Mouse (Mus musculus) limb, embryonic 13.5 days (tissue): Measurements from ENCODE around the gene Irgq. TPM values are rescaled to one million over a fixed set of nuclear protein-coding genes. Genes with fewer than 3 reads are reported as not detected.
"Not testable (repeated sequence)": the region's sequence is repeated elsewhere in the genome, so short reads cannot be mapped to it uniquely, and the experiment has no call there.

Experiments
- ATAC-seq: fragments of 200-750 bp; cut with Nextera tagmentation; 2 replicates; pipeline ENCODE4 v1.8.0; 2017; ENCODE audit warnings: low read depth, moderate number of reproducible peaks, moderate TSS enrichment; ENCODE audit not compliant: low FRiP score
- H3K27ac ChIP-seq: fragments of 300-500 bp; sonication (generic); 2 replicates; pipeline ENCODE4 v1.5.1; 2015; ENCODE audit warnings: inconsistent platforms, mild to moderate bottlenecking, moderate library complexity
- H3K27me3 ChIP-seq: fragments of 300-500 bp; sonication (generic); 2 replicates; pipeline ENCODE4 v1.6.1; 2015; ENCODE audit warnings: mild to moderate bottlenecking, inconsistent platforms
- H3K36me3 ChIP-seq: fragments of 300-500 bp; sonication (generic); 2 replicates; pipeline ENCODE4 v1.6.1; 2015; ENCODE audit warnings: inconsistent platforms, mild to moderate bottlenecking, moderate library complexity
- H3K4me1 ChIP-seq: fragments of 300-500 bp; sonication (generic); 2 replicates; pipeline ENCODE4 v1.6.1; 2015; ENCODE audit warnings: inconsistent platforms
- H3K4me2 ChIP-seq: fragments of 300-500 bp; sonication (generic); replicated peaks from 2 replicates; pipeline ENCODE4 v1.6.1; 2015; ENCODE audit warnings: inconsistent platforms, mild to moderate bottlenecking, moderate library complexity
- H3K4me3 ChIP-seq: fragments of 300-500 bp; sonication (generic); 2 replicates; pipeline ENCODE4 v1.5.1; 2015; ENCODE audit warnings: moderate library complexity, mild to moderate bottlenecking, inconsistent platforms
- H3K9ac ChIP-seq: fragments of 300-500 bp; sonication (generic); 2 replicates; pipeline ENCODE4 v1.6.1; 2015; ENCODE audit warnings: mild to moderate bottlenecking, inconsistent platforms
- H3K9me3 ChIP-seq: fragments of 300-500 bp; sonication (generic); 2 replicates; pipeline ENCODE4 v1.6.1; 2016; ENCODE audit warnings: inconsistent platforms
- WGBS: fragments of 180-500 bp; shearing (Covaris S2); methylation state at CpG from one replicate; pipeline ENCODE4 v1.1.7; 2015; 5-methylcytosine and 5-hydroxymethylcytosine counted together
- polyA plus RNA-seq: library from polyadenylated mRNA; unstranded; fragments of >200 nt; fragmentation: Nextera tagmentation; extraction: Ambion mirVana; gene quantifications from 2 replicates; pipeline ENCODE4 v1.2.1, GENCODE M21; 2015

The Irgq gene
- polyA plus RNA-seq, 1 experiment from 2014 or later = 8.1 TPM

- Histone ChIP-seq H3K36me3 (peaks cover 3% of the 10 kb centered on the region; the same call in 1 of the 2 replicates), H3K27me3 (peaks cover 53% of the 10 kb centered on the region), H3K27ac (no peak overlapping the region), H3K4me1 (peaks cover 38% of the 10 kb centered on the region), H3K9me3 (no peaks in the 10 kb centered on the region), H3K4me2 (no peak overlapping the region), H3K9ac (no peak overlapping the region), H3K4me3 (peak overlapping the region; percentile 5; the same call in 1 of the 2 replicates)
- ATAC-seq = no peak
- WGBS = 48% methylated on average over 21 of the region's 21 CpGs
Measured at GRCm38 (mm10) chr7:24501492-24501891, 29.0 kb upstream of the Irgq start.

- Histone ChIP-seq H3K9ac (no peak overlapping the region), H3K27ac (no peak overlapping the region), H3K4me1 (peaks cover 48% of the 10 kb centered on the region), H3K36me3 (peaks cover 3% of the 10 kb centered on the region; the same call in 1 of the 2 replicates), H3K9me3 (no peaks in the 10 kb centered on the region), H3K27me3 (peaks cover 38% of the 10 kb centered on the region), H3K4me2 (peak overlapping the region; percentile 36), H3K4me3 (no peak overlapping the region)
- 11% methylated on average over 10 of the region's 10 CpGs for WGBS
- no peak for ATAC-seq
Measured at GRCm38 (mm10) chr7:24504004-24504403, 26.5 kb upstream of the Irgq start.

GRCm38 (mm10) chr7:24504868-24505267 lies 25.6 kb upstream of the Irgq start:
- 11% methylated on average over 4 of the region's 4 CpGs for WGBS
- Histone ChIP-seq H3K27ac (no peak overlapping the region), H3K4me1 (peaks cover 44% of the 10 kb centered on the region), H3K9ac (no peak overlapping the region), H3K27me3 (peaks cover 29% of the 10 kb centered on the region), H3K36me3 (peaks cover 3% of the 10 kb centered on the region; the same call in 1 of the 2 replicates), H3K4me2 (peak overlapping the region; percentile 36), H3K4me3 (no peak overlapping the region), H3K9me3 (no peaks in the 10 kb centered on the region)
- no peak for ATAC-seq

GRCm38 (mm10) chr7:24505447-24506064 lies 24.9 kb upstream of the Irgq start:
- H3K27ac ChIP-seq = peak overlapping the region; percentile 98; the same call in 1 of the 2 replicates
- H3K9me3 ChIP-seq = no peaks in the 10 kb centered on the region
- peak overlapping the region; percentile 80 for H3K4me2 ChIP-seq
- peaks cover 3% of the 10 kb centered on the region; the same call in 1 of the 2 replicates for H3K36me3 ChIP-seq
- H3K9ac ChIP-seq = 0 out of 2 replicates have a peak overlapping the region, but pooled peaks have one; percentile 31
- ATAC-seq = no peak
- H3K4me1 ChIP-seq = peaks cover 37% of the 10 kb centered on the region
- H3K4me3 ChIP-seq = peak overlapping the region; percentile 74
- peaks cover 22% of the 10 kb centered on the region for H3K27me3 ChIP-seq
- WGBS = 17% methylated on average over 15 of the region's 15 CpGs

- peaks cover 36% of the 10 kb centered on the region for H3K4me1 ChIP-seq
- ATAC-seq = no peak
- H3K27ac ChIP-seq = peak overlapping the region; percentile 98
- WGBS = 8% methylated on average over 3 of the region's 3 CpGs
- peaks cover 5% of the 10 kb centered on the region; the same call in 1 of the 2 replicates for H3K36me3 ChIP-seq
- H3K9me3 ChIP-seq = no peaks in the 10 kb centered on the region
- peak overlapping the region; percentile 80 for H3K4me2 ChIP-seq
- peaks cover 17% of the 10 kb centered on the region for H3K27me3 ChIP-seq
- peak overlapping the region; percentile 95 for H3K9ac ChIP-seq
- H3K4me3 ChIP-seq = peak overlapping the region; percentile 74
Measured at GRCm38 (mm10) chr7:24506065-24506459, 24.4 kb upstream of the Irgq start.

GRCm38 (mm10) chr7:24506476-24506837 lies 24.0 kb upstream of the Irgq start:
- H3K9ac ChIP-seq = peak overlapping the region; percentile 95
- H3K4me1 ChIP-seq = peaks cover 36% of the 10 kb centered on the region
- H3K9me3 ChIP-seq = no peaks in the 10 kb centered on the region
- peak overlapping the region; percentile 74 for H3K4me3 ChIP-seq
- peak; percentile 7; the same call in 1 of the 2 replicates for ATAC-seq
- H3K36me3 ChIP-seq = peaks cover 9% of the 10 kb centered on the region
- H3K27ac ChIP-seq = peak overlapping the region; percentile 98
- H3K4me2 ChIP-seq = peak overlapping the region; percentile 80
- H3K27me3 ChIP-seq = peaks cover 13% of the 10 kb centered on the region
- 1% methylated on average over 12 of the region's 12 CpGs for WGBS

- Histone ChIP-seq H3K4me3 (peak within 1 kb of the TSS; percentile 74), H3K36me3 (peaks cover 12% of the 10 kb centered on the region), H3K9ac (peak within 1 kb of the TSS; percentile 95), H3K4me1 (peaks cover 36% of the 10 kb centered on the region), H3K27ac (peak within 1 kb of the TSS; percentile 98), H3K4me2 (peak within 1 kb of the TSS; percentile 80), H3K9me3 (no peaks in the 10 kb centered on the region), H3K27me3 (peaks cover 10% of the 10 kb centered on the region; the same call in 1 of the 2 replicates)
- WGBS = under 1% methylated on average over 83 of the region's 84 CpGs
- ATAC-seq = peak; percentile 85
Measured at GRCm38 (mm10) chr7:24506838-24507725, 23.4 kb upstream of the Irgq start, which contains the start of gene Zfp428. Gene Zfp428, plus strand, starts transcription at chr7:24507006.

- peak overlapping the region; percentile 74 for H3K4me3 ChIP-seq
- H3K4me2 ChIP-seq = peak overlapping the region; percentile 80
- H3K9me3 ChIP-seq = no peaks in the 10 kb centered on the region
- WGBS = 2% methylated on average over 19 of the region's 20 CpGs
- ATAC-seq = no peak
- peak overlapping the region; percentile 95 for H3K9ac ChIP-seq
- peaks cover 4% of the 10 kb centered on the region; the same call in 1 of the 2 replicates for H3K27me3 ChIP-seq
- H3K4me1 ChIP-seq = peaks cover 36% of the 10 kb centered on the region
- peak overlapping the region; percentile 98 for H3K27ac ChIP-seq
- peaks cover 18% of the 10 kb centered on the region for H3K36me3 ChIP-seq
Measured at GRCm38 (mm10) chr7:24507726-24508114, 22.8 kb upstream of the Irgq start.

- 83% methylated on average over 7 of the region's 7 CpGs for WGBS
- no peak within 1 kb of the TSS for H3K9ac ChIP-seq
- H3K4me1 ChIP-seq = peaks cover 10% of the 10 kb centered on the region
- H3K27me3 ChIP-seq = no peaks in the 10 kb centered on the region
- H3K4me2 ChIP-seq = no peak within 1 kb of the TSS
- no peak within 1 kb of the TSS for H3K4me3 ChIP-seq
- no peaks in the 10 kb centered on the region for H3K9me3 ChIP-seq
- no peak for ATAC-seq
- peaks cover 57% of the 10 kb centered on the region for H3K36me3 ChIP-seq
- no peak within 1 kb of the TSS for H3K27ac ChIP-seq
Measured at GRCm38 (mm10) chr7:24512355-24512754, 18.1 kb upstream of the Irgq start, which contains the start of gene AC161166.1. Gene AC161166.1, minus strand, starts transcription at chr7:24512455.

- not testable (repeated sequence) for ATAC-seq, H3K9me3 ChIP-seq, H3K4me3 ChIP-seq, H3K27ac ChIP-seq, H3K4me2 ChIP-seq, H3K9ac ChIP-seq, H3K27me3 ChIP-seq, H3K4me1 ChIP-seq
- 70% methylated on average over 8 of the region's 8 CpGs for WGBS
- H3K36me3 ChIP-seq = peaks cover 49% of the 10 kb centered on the region
Measured at GRCm38 (mm10) chr7:24516319-24516718, 14.2 kb upstream of the Irgq start.

- Histone ChIP-seq H3K4me1 (no peaks in the 10 kb centered on the region), H3K4me3 (no peak overlapping the region), H3K4me2 (no peak overlapping the region), H3K27ac (no peak overlapping the region), H3K36me3 (peaks cover 45% of the 10 kb centered on the region), H3K27me3 (no peaks in the 10 kb centered on the region), H3K9me3 (no peaks in the 10 kb centered on the region), H3K9ac (no peak overlapping the region)
- 59% methylated on average over 5 of the region's 5 CpGs for WGBS
- no peak for ATAC-seq
Measured at GRCm38 (mm10) chr7:24517077-24517476, 13.4 kb upstream of the Irgq start.

- Histone ChIP-seq H3K4me3 (no peak overlapping the region), H3K36me3 (peaks cover 39% of the 10 kb centered on the region), H3K27ac (no peak overlapping the region), H3K9ac (no peak overlapping the region), H3K27me3 (no peaks in the 10 kb centered on the region), H3K4me2 (no peak overlapping the region), H3K4me1 (no peaks in the 10 kb centered on the region), H3K9me3 (no peaks in the 10 kb centered on the region)
- WGBS = 53% methylated on average over 6 of the region's 6 CpGs
- no peak for ATAC-seq
Measured at GRCm38 (mm10) chr7:24517654-24518053, 12.8 kb upstream of the Irgq start.
